Mouse (Mus musculus) telencephalon, adult 2 months (tissue): ENCODE measurements at regions not wholly inside any gene's neighbourhood (a gene's known extent, or its start where the extent isn't known, plus 50 kb on each side); places are given as distances from the start of the nearest gene placed in this dataset.

Experiments used
- DNase-seq: peaks from one replicate; pipeline ENCODE4 v3.0.0-alpha.2; 2011; ENCODE audit warnings: low read depth, low spot score

GRCm38 (mm10) chr6:93257130-93257841 is 314.0 kb upstream of the Adamts9 start:
- no peak for DNase-seq

DNA sequence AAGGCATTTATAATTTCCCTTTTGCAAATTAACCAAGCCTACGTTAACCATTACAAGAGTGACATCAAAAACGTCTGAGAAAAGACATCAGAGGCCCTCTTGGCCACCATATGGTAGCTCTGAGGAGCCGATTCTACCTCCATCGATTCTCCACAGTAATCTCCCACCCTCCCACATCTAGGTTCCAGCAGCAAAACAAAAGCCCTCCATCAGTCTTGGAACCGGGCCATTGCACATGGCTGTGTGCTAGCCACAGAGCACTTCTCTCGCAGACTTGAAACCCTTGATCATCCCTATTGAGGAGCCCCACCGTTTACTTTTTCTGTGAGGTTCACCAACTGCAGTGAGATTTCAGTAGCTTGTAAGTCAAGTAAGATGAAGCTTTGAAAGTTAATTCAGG is 310.5 kb upstream of the Adamts9 start:
- DNase-seq, result no peak

DNA sequence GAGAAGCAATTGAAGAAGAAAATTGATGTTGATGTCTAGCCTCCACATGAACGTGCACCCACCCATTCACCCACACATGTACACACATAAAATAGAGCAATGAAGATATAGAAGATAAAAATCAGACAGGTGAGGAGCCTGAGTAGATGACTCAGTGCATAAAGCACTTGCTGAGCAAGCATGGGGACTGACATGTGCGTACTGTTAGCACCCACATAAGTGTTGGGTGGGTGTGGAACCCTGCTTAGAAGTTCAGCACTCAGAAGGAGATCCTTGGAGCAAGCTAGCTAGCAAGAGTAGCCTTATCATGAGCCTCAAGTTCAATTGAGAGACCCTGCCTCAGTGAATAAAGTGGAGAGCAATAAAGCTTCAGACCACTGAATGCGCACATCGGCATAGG is 305.7 kb upstream of the Adamts9 start:
- DNase-seq, result peak; percentile 46

DNA sequence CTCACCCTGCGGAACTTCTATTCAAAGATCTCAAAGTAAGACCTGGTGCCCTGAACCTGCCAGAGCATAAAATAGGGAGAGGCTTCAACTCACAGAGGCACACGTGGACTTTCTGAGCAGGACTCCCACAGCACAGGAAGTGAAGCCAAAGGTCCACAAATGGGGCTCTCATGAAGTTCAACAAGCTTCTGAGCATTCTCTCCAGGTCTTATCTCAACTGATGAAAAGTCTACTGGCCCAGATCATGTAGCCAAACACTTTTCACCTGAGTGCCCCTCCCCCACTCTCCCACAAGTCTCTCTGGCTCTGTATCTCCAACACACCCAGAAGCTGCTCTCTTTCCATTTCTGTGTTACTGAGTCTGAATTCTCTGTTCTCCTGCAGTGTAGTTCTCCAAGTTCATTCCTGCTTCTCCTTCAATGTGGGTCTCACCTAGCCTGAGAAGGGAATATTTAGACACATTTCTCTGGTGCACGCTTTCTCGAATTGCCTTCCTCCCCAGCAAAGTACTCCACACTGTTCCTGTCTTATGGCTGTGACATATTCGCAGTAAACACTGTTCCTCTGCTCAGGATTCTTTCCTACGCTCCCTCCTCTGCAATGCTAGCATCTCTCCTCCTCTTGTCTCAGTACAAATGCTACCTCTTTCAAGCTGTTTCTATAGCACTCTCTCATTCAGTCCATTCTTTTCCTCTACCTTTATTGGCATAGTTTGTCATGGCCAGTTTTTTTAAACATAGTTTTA is 303.4 kb upstream of the Adamts9 start:
- peak; percentile 52 for DNase-seq

DNA sequence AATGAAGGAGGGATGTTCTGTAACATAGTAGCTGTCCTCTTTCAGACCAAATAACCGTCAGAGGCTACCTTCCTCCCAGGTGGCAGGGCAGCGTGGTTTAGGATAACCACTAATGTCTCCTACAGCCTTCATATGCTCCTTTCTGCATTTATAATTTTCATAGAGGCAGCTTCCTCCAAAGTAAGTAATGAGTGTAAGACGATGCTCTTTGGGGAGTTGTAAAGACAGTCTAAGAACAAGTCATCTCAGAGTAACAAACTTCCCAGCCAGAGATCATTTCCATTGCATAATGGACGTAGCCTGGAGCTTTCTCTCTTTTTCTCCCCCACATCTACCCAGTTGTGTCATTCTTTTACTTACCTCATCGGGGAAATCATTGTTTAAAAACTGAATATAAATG is 292.3 kb upstream of the Adamts9 start:
- no peak for DNase-seq

DNA sequence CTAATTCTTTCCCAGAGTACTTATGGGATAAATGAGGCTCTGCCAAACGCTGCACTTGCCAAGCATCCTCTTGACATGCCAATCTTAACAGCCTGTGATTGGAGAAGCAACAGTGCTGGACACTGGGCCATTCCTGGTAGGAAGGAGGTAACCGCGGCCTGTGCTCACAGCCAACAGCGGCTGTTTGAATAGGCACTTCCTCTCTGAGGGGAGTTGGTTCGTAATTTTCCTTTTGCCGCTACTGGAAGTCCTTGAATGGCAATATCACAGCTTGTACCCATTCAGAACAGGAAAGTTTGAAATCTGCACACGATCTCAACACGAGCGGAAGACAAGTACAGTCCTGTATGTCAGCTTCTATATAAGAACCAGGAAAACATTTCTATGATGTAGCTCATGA is 289.3 kb upstream of the Adamts9 start:
- no peak for DNase-seq

- DNase-seq, result no peak
Measured at GRCm38 (mm10) chr6:93230450-93230849, 287.2 kb upstream of the Adamts9 start.

GRCm38 (mm10) chr6:93229320-93229719 is 286.0 kb upstream of the Adamts9 start:
- DNase-seq, result no peak

DNA sequence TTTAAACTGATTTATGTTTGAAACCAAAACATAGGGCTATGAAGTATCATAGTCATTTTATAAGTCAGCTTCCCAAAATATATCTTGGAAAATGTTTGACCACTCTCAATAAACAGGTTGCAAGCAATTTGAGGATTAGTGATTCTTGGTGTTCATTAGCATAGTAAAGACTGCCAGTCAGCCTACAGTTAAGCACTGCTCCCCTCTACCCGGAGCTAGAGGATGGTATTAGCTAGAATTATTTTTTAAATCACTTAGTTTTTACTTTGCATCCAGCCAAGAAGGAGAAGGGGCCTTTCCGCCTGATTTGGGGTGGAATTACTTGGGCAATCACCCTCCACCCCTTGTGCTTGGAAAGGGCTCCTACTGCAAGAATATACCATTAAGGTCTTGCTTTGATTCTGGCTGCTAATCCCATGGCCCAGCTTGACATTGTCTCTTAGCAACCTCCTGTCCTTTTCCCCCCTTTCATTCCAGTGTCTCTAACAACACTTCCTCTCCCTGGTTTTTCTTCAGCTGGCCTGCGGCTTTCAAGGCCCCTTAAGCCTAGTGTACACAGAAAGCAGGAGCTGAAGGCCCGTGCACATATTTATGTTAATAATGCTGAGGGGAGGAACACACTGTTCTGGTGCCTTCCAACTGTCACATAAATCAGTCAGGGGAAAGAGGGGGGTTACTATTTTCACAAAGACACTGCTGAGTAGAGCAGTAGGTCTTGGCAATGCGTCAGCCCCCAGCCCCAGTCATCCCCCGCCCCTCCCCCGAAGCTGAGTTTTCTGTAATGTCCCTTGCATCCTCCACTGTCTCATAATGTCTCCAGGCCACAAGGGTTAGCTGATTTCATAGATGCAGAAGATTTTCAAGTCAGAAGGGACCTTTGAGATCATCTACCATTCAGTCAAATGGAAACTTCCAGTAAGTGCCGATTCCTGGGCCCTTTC is 280.6 kb upstream of the Adamts9 start:
- DNase-seq, result no peak

- peak; percentile 65 for DNase-seq
Measured at GRCm38 (mm10) chr6:93218015-93218593, 274.8 kb upstream of the Adamts9 start.

GRCm38 (mm10) chr6:93200886-93201285 is 257.6 kb upstream of the Adamts9 start:
- DNase-seq, result no peak

GRCm38 (mm10) chr6:93194741-93195140 is 251.4 kb upstream of the Adamts9 start:
- DNase-seq, result no peak

DNA sequence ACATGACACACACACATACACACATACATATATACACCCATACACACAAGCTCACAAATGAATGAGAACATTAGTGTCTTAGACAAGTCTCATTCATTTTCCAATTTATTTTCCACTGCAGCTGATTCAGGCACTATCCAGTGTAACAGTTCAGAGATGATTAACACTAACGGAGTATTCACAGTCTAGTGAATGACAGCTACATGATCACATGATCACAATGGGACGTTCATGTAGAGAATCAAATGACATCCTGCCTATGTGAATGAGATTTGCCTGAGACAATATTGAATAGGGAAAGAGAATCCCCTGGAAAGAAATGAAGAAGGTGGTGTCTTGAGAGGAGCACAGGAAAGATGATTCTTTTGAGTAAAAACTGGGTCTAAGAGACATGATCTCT is 249.7 kb upstream of the Adamts9 start:
- DNase-seq, result no peak

DNA sequence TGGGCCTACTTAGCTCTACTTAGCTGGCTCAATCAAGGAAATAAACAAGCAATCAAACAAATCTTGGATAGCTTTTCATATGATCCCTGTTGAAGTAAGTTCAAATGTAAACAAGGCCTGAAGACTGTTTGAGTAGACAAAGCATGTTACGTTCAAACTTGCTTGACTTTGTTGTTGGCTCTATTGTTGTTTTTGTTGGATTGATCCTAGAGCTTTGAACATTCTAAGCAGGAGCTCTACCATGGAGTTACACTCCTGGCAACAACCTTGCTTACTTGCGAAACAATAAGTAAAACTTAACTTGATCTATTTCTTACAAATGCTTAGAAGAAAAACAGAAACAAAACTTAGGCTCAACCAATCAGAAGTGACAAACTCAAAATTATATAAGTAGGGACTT is 247.7 kb upstream of the Adamts9 start:
- DNase-seq, result no peak

DNA sequence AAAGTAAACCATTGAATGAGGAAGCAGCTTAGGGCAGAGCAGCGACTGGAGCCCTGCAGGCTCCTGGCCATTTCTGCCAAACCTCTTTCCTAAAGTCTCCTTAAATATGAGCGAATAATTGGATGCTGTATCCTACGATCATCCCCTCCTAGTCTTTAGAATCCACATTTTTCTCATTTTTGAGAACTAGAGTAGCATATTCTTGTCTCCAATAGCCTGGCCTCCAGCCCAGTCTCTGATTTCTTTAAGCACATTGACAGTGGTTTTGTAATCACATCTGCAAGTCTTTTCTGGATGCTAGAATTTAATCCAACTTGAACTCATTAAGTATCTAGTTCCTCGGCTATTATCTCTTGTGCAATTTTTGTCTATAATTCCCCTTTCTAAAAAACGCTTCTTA is 225.2 kb upstream of the Adamts9 start:
- peak; percentile 15 for DNase-seq

- no peak for DNase-seq
Measured at GRCm38 (mm10) chr6:93167281-93167680, 224.0 kb upstream of the Adamts9 start.

DNA sequence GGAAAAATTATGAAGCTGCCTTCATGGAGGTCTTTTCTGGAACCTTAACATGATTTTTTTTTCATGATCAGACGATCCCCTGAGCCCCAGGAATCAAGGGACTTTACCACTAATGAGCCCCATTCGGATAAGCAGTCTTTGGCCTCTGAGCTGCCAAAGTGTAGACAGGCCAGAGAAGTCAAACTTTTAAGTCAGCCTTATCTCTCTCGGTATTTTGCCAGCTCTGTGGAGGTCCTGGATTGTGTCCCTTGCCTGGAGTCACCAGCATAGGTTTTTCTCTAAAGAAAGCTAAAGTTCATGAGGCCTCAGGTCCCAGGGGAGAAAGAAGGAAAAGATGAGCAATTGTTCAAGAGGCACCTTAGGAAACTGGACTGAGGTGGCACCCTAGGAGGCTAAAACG is 222.7 kb upstream of the Adamts9 start:
- DNase-seq, result no peak

DNA sequence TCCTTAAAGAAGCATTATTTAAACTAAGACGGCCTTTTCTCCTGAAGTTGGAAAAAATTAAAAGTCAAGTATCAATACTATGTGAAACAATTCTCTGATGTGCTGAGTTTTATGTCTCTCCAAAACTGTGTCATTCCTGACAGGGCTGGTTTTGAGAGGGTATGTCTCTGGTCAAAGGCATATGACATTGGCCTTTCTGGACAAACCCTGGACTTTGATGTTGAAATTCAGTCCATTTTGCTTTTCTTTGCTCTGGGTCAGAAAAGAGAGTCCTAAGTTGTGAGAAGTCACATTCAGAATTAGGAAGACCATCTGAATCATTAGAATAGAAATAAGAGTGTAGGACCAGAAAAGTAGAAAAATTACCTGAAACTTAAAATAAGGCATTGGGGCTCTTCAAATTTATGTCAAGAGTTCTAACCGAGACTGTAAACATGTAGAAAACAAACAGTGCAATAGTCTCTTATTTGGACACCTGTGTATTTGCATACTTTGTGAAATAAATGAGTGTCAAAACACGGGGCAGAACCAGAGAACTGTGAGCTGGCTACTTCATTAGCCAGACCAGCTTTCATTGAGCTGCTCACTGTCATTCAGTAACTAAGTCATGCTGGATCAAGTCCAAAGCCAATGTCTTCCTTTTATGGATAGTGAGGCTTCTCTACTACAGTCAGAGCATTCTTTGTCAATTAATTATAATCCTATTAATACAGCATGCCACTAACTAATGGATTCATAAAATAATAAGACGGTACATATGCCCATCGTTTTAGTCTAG is 209.3 kb upstream of the Adamts9 start:
- no peak for DNase-seq

GRCm38 (mm10) chr6:93150531-93150930 is 207.2 kb upstream of the Adamts9 start:
- DNase-seq, result no peak

- DNase-seq, result no peak
Measured at GRCm38 (mm10) chr6:93149956-93150355, 206.7 kb upstream of the Adamts9 start.

- peak; percentile 9 for DNase-seq
Measured at GRCm38 (mm10) chr6:93140331-93140731, 197.0 kb upstream of the Adamts9 start.
